Mouse (Mus musculus): ENCODE data around the gene Ulk4.
A peak's percentile ranks its signal among the peaks of the same experiment; 100 is the strongest.

Gene Ulk4

GRCm38 (mm10) chr9:121277118-121278060, at the start of gene Ulk4:
Gene Ulk4 (minus strand): TSS chr9:121277197.
- peak; percentile 91 for DNase-seq (ENCODE audit: low read depth, low spot score)

DNA sequence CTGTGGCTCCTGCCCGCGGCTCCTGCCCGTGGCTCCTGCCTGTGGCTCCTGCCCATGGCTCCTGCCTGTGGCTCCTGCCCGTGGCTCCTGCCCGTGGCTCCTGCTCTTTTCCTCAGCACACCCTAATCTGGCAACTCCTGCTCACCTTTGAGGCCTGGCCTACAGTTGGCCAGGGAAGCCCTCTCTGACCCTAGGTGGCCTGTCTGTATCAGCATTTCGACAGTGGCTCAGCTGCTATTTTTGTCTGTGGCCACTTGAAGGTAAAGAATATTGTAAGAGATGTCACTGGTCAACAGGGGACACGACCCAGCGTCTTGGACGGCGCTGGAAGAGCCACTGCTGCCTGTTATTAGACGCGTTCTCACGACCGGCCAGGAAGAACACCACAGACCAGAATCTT, 45.0 kb upstream of the Ulk4 start:
- no peak for DNase-seq (ENCODE audit: low read depth, low spot score)

GRCm38 (mm10) chr9:121321118-121321517, 44.1 kb upstream of the Ulk4 start:
- DNase-seq (ENCODE audit: low read depth, low spot score) = no peak

GRCm38 (mm10) chr9:121320433-121320832, 43.4 kb upstream of the Ulk4 start:
- no peak for DNase-seq (ENCODE audit: low read depth, low spot score)

GRCm38 (mm10) chr9:121319323-121319966, 42.4 kb upstream of the Ulk4 start:
- DNase-seq (ENCODE audit: low read depth, low spot score) = no peak

- peak; percentile 39 for DNase-seq (ENCODE audit: low read depth, low spot score)
Measured at GRCm38 (mm10) chr9:121316621-121317405, 39.8 kb upstream of the Ulk4 start.

GRCm38 (mm10) chr9:121315901-121316595, 39.1 kb upstream of the Ulk4 start:
- DNase-seq (ENCODE audit: low read depth, low spot score) = no peak

- DNase-seq (ENCODE audit: low read depth, low spot score) = peak; percentile 26
Measured at GRCm38 (mm10) chr9:121314541-121315152, 37.6 kb upstream of the Ulk4 start.

DNA sequence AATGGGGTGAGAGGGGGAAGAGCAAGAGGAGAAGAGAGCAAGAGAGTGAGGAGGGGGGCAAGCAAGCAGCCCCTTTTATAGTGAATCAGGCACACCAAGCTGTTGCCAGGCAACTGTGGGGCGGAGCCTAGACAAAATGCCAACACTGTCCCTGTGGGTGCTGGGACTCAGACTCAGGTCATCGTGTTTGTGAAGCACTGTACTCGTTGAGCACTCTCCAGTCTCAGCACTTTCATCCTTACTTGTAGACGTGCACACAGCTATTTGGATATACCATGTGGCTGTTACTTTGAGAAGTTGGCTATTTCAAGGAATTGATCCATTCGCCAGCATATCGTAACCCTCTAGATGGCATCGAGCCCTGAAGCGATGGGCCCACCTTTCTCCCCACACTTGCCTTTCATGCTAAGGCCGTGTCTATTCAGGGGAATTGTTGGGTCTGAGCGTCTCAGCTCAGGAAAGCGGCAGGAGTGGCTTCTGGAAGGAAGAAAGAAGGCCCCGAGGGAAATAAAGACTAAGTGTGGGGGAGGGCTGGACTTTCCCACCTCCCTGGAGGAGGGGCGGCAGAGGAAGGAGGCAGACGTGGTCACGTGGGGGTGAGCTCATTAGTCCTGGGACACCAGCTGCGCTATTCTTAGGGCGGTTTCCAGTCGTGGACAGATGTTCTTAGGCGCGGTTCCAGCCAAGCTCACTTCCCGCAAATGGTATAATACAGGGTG, 36.8 kb upstream of the Ulk4 start:
- DNase-seq (ENCODE audit: low read depth, low spot score) = peak; percentile 68

GRCm38 (mm10) chr9:121312237-121312891, 35.4 kb upstream of the Ulk4 start:
- no peak for DNase-seq (ENCODE audit: low read depth, low spot score)

DNA sequence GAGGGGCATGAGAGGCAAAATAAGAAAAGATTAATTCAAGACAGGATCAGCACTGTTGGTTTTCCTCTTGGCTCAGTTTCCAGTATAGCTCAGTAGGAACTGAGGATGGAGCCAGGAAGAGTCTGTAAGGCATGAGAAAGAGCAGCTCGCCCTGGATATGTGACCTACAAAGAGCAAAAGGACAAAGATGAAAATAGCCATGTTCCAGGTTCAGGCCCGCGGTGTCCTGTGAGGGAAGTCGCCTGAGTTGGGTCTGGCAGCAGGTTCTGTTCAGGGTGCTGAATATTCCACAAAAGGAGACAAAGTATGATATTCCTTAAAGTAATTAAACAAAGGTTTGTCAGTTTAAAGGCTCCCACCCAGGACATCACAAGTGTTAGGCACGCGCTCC, 34.8 kb upstream of the Ulk4 start:
- no peak for DNase-seq (ENCODE audit: low read depth, low spot score)

GRCm38 (mm10) chr9:121310501-121310900, 33.5 kb upstream of the Ulk4 start:
- DNase-seq (ENCODE audit: low read depth, low spot score) = no peak

- DNase-seq (ENCODE audit: low read depth, low spot score) = no peak
Measured at GRCm38 (mm10) chr9:121309287-121309686, 32.3 kb upstream of the Ulk4 start.

- no peak for DNase-seq (ENCODE audit: low read depth, low spot score)
Measured at GRCm38 (mm10) chr9:121305456-121305855, 28.5 kb upstream of the Ulk4 start.

GRCm38 (mm10) chr9:121304520-121304919, 27.5 kb upstream of the Ulk4 start:
- no peak for DNase-seq (ENCODE audit: low read depth, low spot score)

DNA sequence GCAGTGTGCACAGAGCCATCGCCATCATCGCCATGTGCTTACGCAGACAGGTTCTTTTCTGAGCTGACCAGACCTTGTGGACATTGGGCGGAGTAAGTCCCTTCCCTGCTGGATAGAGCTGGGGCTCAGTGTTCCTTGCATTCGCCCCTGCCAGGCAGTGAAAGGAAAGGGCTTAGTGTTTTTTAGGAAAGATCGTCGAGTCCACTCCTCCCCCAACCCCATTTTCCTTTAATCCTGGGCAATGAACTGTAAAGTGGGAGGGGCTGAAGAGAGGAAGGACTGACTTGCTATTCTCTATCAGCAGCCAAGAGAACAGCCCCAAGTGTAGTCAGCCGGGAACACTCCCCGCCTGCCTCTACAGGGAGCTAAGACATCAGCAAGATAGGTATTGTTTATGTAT, 26.8 kb upstream of the Ulk4 start:
- no peak for DNase-seq (ENCODE audit: low read depth, low spot score)

- DNase-seq (ENCODE audit: low read depth, low spot score) = no peak
Measured at GRCm38 (mm10) chr9:121303086-121303485, 26.1 kb upstream of the Ulk4 start.

GRCm38 (mm10) chr9:121302543-121302942, 25.5 kb upstream of the Ulk4 start:
- DNase-seq (ENCODE audit: low read depth, low spot score) = peak; percentile 54

- no peak for DNase-seq (ENCODE audit: low read depth, low spot score)
Measured at GRCm38 (mm10) chr9:121301041-121301920, 24.3 kb upstream of the Ulk4 start.
